Mouse (Mus musculus) ES-Bruce4 (cell line): ENCODE measurements around the gene Apof. TPM values are rescaled to one million over a fixed set of nuclear protein-coding genes. Genes with fewer than 3 reads are reported as not detected.

Experiments used
- H3K27ac ChIP-seq: 2 replicates; pipeline ENCODE4 v1.5.1; 2012; ENCODE audit warnings: low read length, inconsistent platforms; ENCODE audit not compliant: insufficient read depth
- H3K27me3 ChIP-seq: 2 replicates; pipeline ENCODE4 v1.6.1; 2012; ENCODE audit warnings: mild to moderate bottlenecking, low read length, inconsistent platforms; ENCODE audit not compliant: control insufficient read depth, poor library complexity, insufficient read depth, severe bottlenecking
- H3K36me3 ChIP-seq: 2 replicates; pipeline ENCODE4 v1.6.1; 2012; ENCODE audit warnings: inconsistent platforms, mild to moderate bottlenecking, low read length, moderate library complexity; ENCODE audit not compliant: control insufficient read depth, poor library complexity, insufficient read depth, severe bottlenecking
- H3K4me1 ChIP-seq: one replicate; pipeline ENCODE4 v1.8.1; 2011; ENCODE audit warnings: low read length; ENCODE audit not compliant: control insufficient read depth, insufficient read depth
- H3K4me3 ChIP-seq: 2 replicates; pipeline ENCODE4 v1.5.1; 2011; ENCODE audit warnings: low read depth, mild to moderate bottlenecking, low read length
- H3K9ac ChIP-seq: 2 replicates; pipeline ENCODE4 v1.6.1; 2012; ENCODE audit warnings: low read depth, mild to moderate bottlenecking, inconsistent platforms; ENCODE audit not compliant: poor library complexity, severe bottlenecking
- H3K9me3 ChIP-seq: replicated peaks from 2 replicates; pipeline ENCODE4 v1.6.1; 2012; ENCODE audit warnings: mild to moderate bottlenecking, low read length, inconsistent platforms; ENCODE audit not compliant: control insufficient read depth, poor library complexity, insufficient read depth, severe bottlenecking
- CTCF ChIP-seq: IDR thresholded peaks from one replicate; pipeline ENCODE4 v1.8.1; 2011; ENCODE audit warnings: low read depth, low read length
- EP300 ChIP-seq: IDR thresholded peaks from 2 replicates; pipeline ENCODE4 v1.6.1; 2011; ENCODE audit warnings: low read depth, low read length; ENCODE audit not compliant: insufficient read depth
- POLR2A ChIP-seq: IDR thresholded peaks from one replicate; pipeline ENCODE4 v1.8.1; 2011; ENCODE audit warnings: low read length; ENCODE audit not compliant: insufficient read depth
- polyA plus RNA-seq: library from polyadenylated mRNA; stranded (reverse); fragments of >200 nt; gene quantifications from 2 replicates; pipeline ENCODE4 v1.2.4, GENCODE M21; 2011; ENCODE audit warnings: low read depth; ENCODE audit not compliant: missing spikeins, insufficient read depth, insufficient read length

Gene Apof
- polyA plus RNA-seq = not detected in 2 replicates

DNA sequence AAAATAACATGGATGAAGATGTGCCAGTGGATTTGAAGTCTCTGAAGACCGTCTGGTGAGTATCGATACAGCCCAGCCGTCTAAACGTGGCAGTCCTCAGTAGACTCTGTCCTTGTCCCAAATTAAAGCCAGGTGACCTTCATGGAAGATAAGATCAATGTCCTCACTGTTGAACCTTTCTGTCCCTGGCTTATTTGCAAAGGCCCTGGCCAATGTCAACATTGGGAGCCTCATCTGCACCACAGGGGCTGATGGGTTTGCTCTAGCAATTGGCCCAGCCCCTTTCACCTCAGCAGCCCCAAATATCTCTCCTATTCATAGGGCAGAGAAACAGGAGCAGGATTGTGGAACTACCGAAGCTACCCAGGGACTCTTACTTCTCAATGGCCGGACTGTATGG, at the start of gene Apof:
TSS of gene Apof (plus strand) at position 301 of the 400 bp plus-strand sequence.
- Histone ChIP-seq H3K9ac (no peak within 1 kb of the TSS), H3K36me3 (no peaks in the 10 kb centered on the region), H3K4me1 (no peaks in the 10 kb centered on the region), H3K27me3 (no peaks in the 10 kb centered on the region), H3K4me3 (no peak within 1 kb of the TSS), H3K27ac (no peak within 1 kb of the TSS), H3K9me3 (no peaks in the 10 kb centered on the region)
- no peak for TF ChIP-seq POLR2A
- TF ChIP-seq CTCF = no peak
- no peak for TF ChIP-seq EP300

DNA sequence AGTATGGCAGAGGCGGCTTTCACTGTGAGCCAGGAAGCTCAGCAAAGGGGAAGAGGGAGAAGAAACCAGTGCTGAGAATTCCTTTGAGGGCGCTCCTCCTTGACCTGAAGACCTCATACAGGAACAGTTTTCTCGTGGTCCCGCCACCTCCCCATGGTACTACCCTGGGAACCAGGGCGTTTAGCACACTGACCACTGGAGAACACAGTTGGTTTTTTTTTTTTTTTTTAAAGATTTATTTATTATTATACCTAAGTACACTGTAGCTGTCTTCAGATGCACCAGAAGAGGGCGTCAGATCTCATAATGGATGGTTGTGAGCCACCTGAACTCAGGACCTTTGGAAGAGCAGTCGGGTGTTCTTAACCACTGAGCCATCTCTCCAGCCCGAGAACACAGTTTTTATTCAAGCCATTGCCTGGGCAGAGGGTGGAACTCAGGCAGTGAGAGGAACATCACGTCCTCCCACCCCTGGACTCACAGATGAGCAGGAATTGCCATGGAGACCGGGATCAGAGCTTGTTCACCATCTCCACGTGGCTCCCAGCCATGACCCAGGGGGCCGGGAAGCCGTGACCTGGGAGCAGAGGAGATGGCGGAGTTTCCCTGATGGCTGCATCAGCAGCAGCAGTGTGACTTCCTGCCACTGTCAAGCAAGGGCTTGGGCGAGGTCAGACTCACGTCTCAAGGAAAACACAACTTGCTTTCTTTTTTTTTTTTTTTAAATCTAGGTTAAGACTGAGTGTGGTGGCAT, 46.8 kb upstream of the Apof start:
- H3K9me3 ChIP-seq = no peaks in the 10 kb centered on the region
- H3K27ac ChIP-seq = 0 out of 2 replicates have a peak overlapping the region, but pooled peaks have one; percentile 7
- H3K27me3 ChIP-seq = no peaks in the 10 kb centered on the region
- no peaks in the 10 kb centered on the region for H3K4me1 ChIP-seq
- H3K9ac ChIP-seq = peak overlapping the region; percentile 6; the same call in 1 of the 2 replicates
- no peak overlapping the region for H3K4me3 ChIP-seq
- TF ChIP-seq POLR2A (no peak), CTCF (no peak), EP300 (no peak)
- H3K36me3 ChIP-seq = no peaks in the 10 kb centered on the region

DNA sequence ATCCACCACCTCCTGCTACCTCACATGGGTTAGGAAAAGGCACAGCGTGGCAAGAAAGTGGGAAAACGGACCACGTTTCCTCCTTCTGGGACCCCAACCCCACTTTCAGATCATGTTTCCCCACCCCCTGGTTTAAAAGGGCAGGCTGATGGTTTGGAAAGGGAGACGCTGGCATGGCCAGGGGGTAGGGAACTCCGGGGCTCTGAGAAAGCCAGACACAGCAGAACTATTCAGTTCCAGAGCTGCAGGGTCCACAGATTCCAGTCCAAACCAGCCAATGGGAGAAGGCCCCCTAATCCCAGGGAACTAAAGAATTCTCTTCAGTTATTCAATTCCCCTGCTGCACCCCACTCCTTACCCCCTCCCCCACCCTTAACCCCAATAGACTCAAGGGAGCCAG, 43.4 kb upstream of the Apof start:
- H3K4me3 ChIP-seq = no peak overlapping the region
- no peaks in the 10 kb centered on the region for H3K4me1 ChIP-seq
- H3K27me3 ChIP-seq = no peaks in the 10 kb centered on the region
- TF ChIP-seq POLR2A (no peak), CTCF (no peak), EP300 (no peak)
- no peaks in the 10 kb centered on the region for H3K36me3 ChIP-seq
- no peaks in the 10 kb centered on the region for H3K9me3 ChIP-seq
- H3K9ac ChIP-seq = no peak overlapping the region
- no peak overlapping the region for H3K27ac ChIP-seq

DNA sequence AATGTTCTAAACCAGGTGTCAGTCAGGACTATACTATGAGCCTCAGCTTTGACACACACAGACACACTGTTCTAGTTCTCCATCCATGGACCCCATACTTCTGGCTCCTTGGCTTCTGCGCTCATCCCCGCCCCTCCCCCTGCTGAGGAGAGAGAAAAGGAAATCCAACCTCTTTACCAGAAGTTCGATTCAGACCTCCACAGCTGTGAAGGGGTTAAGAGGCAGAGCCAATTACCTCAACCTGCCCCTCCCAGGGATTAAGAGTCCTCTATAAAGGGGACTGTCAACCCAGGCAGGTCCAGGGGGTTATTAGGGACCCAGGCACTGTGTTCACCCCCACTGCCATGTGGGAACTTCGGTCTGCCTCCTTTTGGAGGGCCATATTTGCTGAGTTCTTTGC, 42.9 kb upstream of the Apof start, which contains the start of gene Mip:
TSS of gene Mip (plus strand) at position 301 of the 400 bp plus-strand sequence.
- Histone ChIP-seq H3K36me3 (no peaks in the 10 kb centered on the region), H3K4me3 (peak within 1 kb of the TSS; percentile 16), H3K9me3 (no peaks in the 10 kb centered on the region), H3K4me1 (no peaks in the 10 kb centered on the region), H3K27me3 (no peaks in the 10 kb centered on the region), H3K27ac (no peak within 1 kb of the TSS), H3K9ac (no peak within 1 kb of the TSS)
- TF ChIP-seq EP300 (no peak), CTCF (no peak), POLR2A (no peak)

DNA sequence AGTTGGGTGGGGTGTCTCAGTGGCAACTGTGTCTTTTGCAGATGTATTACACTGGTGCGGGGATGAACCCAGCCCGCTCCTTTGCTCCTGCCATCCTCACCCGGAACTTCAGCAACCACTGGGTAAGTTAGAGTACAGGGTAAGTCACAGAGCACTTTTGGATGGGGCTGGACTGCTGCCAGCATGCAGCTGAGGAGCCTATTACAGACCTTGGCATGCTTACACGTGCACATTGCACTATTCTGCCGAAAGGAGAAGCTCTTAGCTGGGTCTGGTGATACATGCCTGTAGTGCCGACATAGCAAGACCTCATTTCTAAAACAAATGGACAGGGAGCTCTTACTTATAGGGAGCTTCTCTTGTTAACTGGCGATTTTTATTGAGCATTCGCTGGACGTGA, 40.9 kb upstream of the Apof start:
- Histone ChIP-seq H3K4me3 (no peak overlapping the region), H3K9me3 (no peaks in the 10 kb centered on the region), H3K36me3 (no peaks in the 10 kb centered on the region), H3K9ac (no peak overlapping the region), H3K27me3 (no peaks in the 10 kb centered on the region), H3K4me1 (no peaks in the 10 kb centered on the region), H3K27ac (no peak overlapping the region)
- TF ChIP-seq EP300 (no peak), POLR2A (no peak), CTCF (no peak)

DNA sequence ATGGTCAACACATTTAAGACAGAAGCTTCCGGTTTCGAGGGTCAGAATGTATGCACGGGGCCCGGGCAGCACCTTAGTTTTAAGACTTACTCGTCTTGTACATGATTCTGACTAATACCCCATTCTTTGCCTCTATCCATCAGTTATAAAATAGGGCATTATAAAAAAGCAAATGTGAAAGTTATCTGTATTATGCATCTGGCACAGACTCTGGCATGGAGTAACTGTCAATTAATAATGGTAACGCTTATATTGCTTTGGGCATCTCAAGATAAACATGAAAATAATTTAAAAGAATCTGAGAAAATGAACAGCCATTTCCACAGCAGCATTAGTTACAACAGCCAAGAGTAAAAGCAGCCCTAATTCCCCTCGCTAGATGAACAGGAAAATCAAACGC, 40.5 kb upstream of the Apof start:
- TF ChIP-seq POLR2A = no peak
- no peaks in the 10 kb centered on the region for H3K36me3 ChIP-seq
- H3K27ac ChIP-seq = no peak overlapping the region
- no peaks in the 10 kb centered on the region for H3K27me3 ChIP-seq
- H3K4me3 ChIP-seq = no peak overlapping the region
- H3K9me3 ChIP-seq = no peaks in the 10 kb centered on the region
- H3K9ac ChIP-seq = no peak overlapping the region
- H3K4me1 ChIP-seq = no peaks in the 10 kb centered on the region
